Mouse (Mus musculus) bone marrow, adult 2 months (tissue): ENCODE measurements around the gene Hist1h3d. TPM values are rescaled to one million over a fixed set of nuclear protein-coding genes. Genes with fewer than 3 reads are reported as not detected.

Source experiments
- H3K27ac ChIP-seq: fragments of 200-500 bp; 2 replicates; pipeline ENCODE4 v1.5.1; 2012; ENCODE audit warnings: low read depth, mild to moderate bottlenecking, control low read depth, inconsistent platforms, low read length; ENCODE audit not compliant: control insufficient read depth, poor library complexity, insufficient read depth
- H3K4me1 ChIP-seq: fragments of 200-500 bp; 2 replicates; pipeline ENCODE4 v1.6.1; 2011; ENCODE audit warnings: low read length; ENCODE audit not compliant: control insufficient read depth, insufficient read depth
- H3K4me3 ChIP-seq: fragments of 200-500 bp; replicated peaks from 2 replicates; pipeline ENCODE3; 2011; ENCODE audit warnings: mild to moderate bottlenecking, low read depth, low read length, control low read depth; ENCODE audit not compliant: control insufficient read depth
- CTCF ChIP-seq: fragments of 200-500 bp; IDR thresholded peaks from 2 replicates; pipeline ENCODE4 v1.5.1; 2011; ENCODE audit warnings: low read length, control low read depth; ENCODE audit not compliant: control insufficient read depth, insufficient read depth
- POLR2A ChIP-seq: fragments of 200-500 bp; IDR thresholded peaks from 2 replicates; pipeline ENCODE4 v1.6.1; 2011; ENCODE audit warnings: low read depth, mild to moderate bottlenecking, control low read depth, low read length, borderline replicate concordance; ENCODE audit not compliant: control insufficient read depth
- WGBS: fragments of 180-500 bp; shearing (Covaris S2); methylation state at CpG from one replicate; pipeline ENCODE4 v1.1.7; 2018; 5-methylcytosine and 5-hydroxymethylcytosine counted together
- polyA plus RNA-seq: library from polyadenylated mRNA; stranded (reverse); fragments of >200 nt; gene quantifications from 2 replicates; pipeline ENCODE4 v1.2.4, GENCODE M21; 2011; ENCODE audit warnings: low replicate concordance; ENCODE audit not compliant: missing spikeins, insufficient read depth, insufficient read length

The Hist1h3d gene
- polyA plus RNA-seq, 1 experiment = 11.3 TPM

- Histone ChIP-seq H3K4me1 (no peaks in the 10 kb centered on the region; the same call in 1 of the 2 replicates), H3K4me3 (no peak overlapping the region), H3K27ac (peak overlapping the region; percentile 81; the same call in 1 of the 2 replicates)
- 47% methylated on average over 6 of the region's 6 CpGs for WGBS
- TF ChIP-seq CTCF = no peak
- no peak for TF ChIP-seq POLR2A
Measured at GRCm38 (mm10) chr13:23576906-23577639, 1.5 kb downstream of the Hist1h3d start.

GRCm38 (mm10) chr13:23577835-23578234 lies 2.3 kb downstream of the Hist1h3d start:
- 83% methylated on average over 1 of the region's 1 CpGs for WGBS

GRCm38 (mm10) chr13:23581408-23582218 lies 6.0 kb downstream of the Hist1h3d start, which contains the start of gene Hist1h4d:
Gene Hist1h4d (plus strand): TSS chr13:23581598.
- Histone ChIP-seq H3K4me1 (no peaks in the 10 kb centered on the region; the same call in 1 of the 2 replicates), H3K4me3 (peak within 1 kb of the TSS; percentile 74), H3K27ac (peak within 1 kb of the TSS; percentile 97)
- WGBS = under 1% methylated on average over 43 of the region's 43 CpGs
- TF ChIP-seq CTCF (no peak), POLR2A (peak; percentile 100)

More at GRCm38 (mm10) chr13:23577835-23578234, 2.3 kb downstream of the Hist1h3d start:
- H3K27ac ChIP-seq = no peak overlapping the region
- TF ChIP-seq POLR2A (no peak), CTCF (no peak)
- H3K4me3 ChIP-seq = no peak overlapping the region
- H3K4me1 ChIP-seq = no peaks in the 10 kb centered on the region; the same call in 1 of the 2 replicates

GRCm38 (mm10) chr13:23582219-23583056 lies 6.9 kb downstream of the Hist1h3d start:
- H3K27ac ChIP-seq = peak overlapping the region; percentile 97
- H3K4me3 ChIP-seq = peak overlapping the region; percentile 74
- H3K4me1 ChIP-seq = peaks cover 1% of the 10 kb centered on the region; the same call in 1 of the 2 replicates
- 22% methylated on average over 6 of the region's 6 CpGs for WGBS
- TF ChIP-seq CTCF = no peak
- no peak for TF ChIP-seq POLR2A

GRCm38 (mm10) chr13:23583387-23584068 lies 8.0 kb downstream of the Hist1h3d start:
- TF ChIP-seq CTCF = no peak
- TF ChIP-seq POLR2A = no peak
- Histone ChIP-seq H3K4me1 (peaks cover 3% of the 10 kb centered on the region; the same call in 1 of the 2 replicates), H3K27ac (peak overlapping the region; percentile 67; the same call in 1 of the 2 replicates), H3K4me3 (no peak overlapping the region)

GRCm38 (mm10) chr13:23584331-23584730 lies 8.8 kb downstream of the Hist1h3d start:
- H3K4me3 ChIP-seq = peak overlapping the region; percentile 38
- TF ChIP-seq CTCF (no peak), POLR2A (no peak)
- H3K27ac ChIP-seq = peak overlapping the region; percentile 70
- peaks cover 3% of the 10 kb centered on the region; the same call in 1 of the 2 replicates for H3K4me1 ChIP-seq

GRCm38 (mm10) chr13:23585029-23585441 lies 9.5 kb downstream of the Hist1h3d start:
- 0 out of 2 replicates have a peak, but pooled peaks have one; percentile 36 for TF ChIP-seq POLR2A
- TF ChIP-seq CTCF = no peak
- under 1% methylated on average over 21 of the region's 21 CpGs for WGBS
- Histone ChIP-seq H3K4me3 (peak overlapping the region; percentile 65), H3K4me1 (peaks cover 3% of the 10 kb centered on the region; the same call in 1 of the 2 replicates), H3K27ac (peak overlapping the region; percentile 89)
